Mouse (Mus musculus) hindbrain, embryonic 11.5 days (tissue): ENCODE data around the gene Arntl2. TPM values are rescaled to one million over a fixed set of nuclear protein-coding genes. Genes with fewer than 3 reads are reported as not detected.

ENCODE experiments used
- ATAC-seq: fragments of 200-750 bp; cut with Nextera tagmentation; 2 replicates; pipeline ENCODE4 v1.8.0; 2017; ENCODE audit warnings: mild to moderate bottlenecking, moderate TSS enrichment, moderate library complexity; ENCODE audit not compliant: low FRiP score
- DNase-seq: peaks from one replicate; pipeline ENCODE4 v3.0.0-alpha.2; 2015; ENCODE audit warnings: low spot score
- H3K27ac ChIP-seq: fragments of 300-500 bp; sonication (generic); 2 replicates; pipeline ENCODE4 v1.5.1; 2014; ENCODE audit warnings: mild to moderate bottlenecking, low read depth, low read length
- H3K27me3 ChIP-seq: fragments of 300-500 bp; sonication (generic); 2 replicates; pipeline ENCODE4 v1.6.1; 2014; ENCODE audit warnings: mild to moderate bottlenecking, low read length, moderate library complexity, mixed read lengths; ENCODE audit not compliant: control insufficient read depth, insufficient read depth
- H3K36me3 ChIP-seq: fragments of 300-500 bp; sonication (generic); 2 replicates; pipeline ENCODE4 v1.6.1; 2014; ENCODE audit warnings: mild to moderate bottlenecking, low read length, moderate library complexity, mixed read lengths; ENCODE audit not compliant: control insufficient read depth, insufficient read depth
- H3K4me1 ChIP-seq: fragments of 300-500 bp; sonication (generic); replicated peaks from 2 replicates; pipeline ENCODE4 v1.6.1; 2014; ENCODE audit warnings: low read length, mixed read lengths; ENCODE audit not compliant: control insufficient read depth, insufficient read depth
- H3K4me2 ChIP-seq: fragments of 300-500 bp; sonication (generic); replicated peaks from 2 replicates; pipeline ENCODE4 v1.6.1; 2014; ENCODE audit warnings: mild to moderate bottlenecking, low read depth, low read length
- H3K4me3 ChIP-seq: fragments of 300-500 bp; sonication (generic); 2 replicates; pipeline ENCODE4 v1.5.1; 2014; ENCODE audit warnings: low read depth, low read length
- H3K9ac ChIP-seq: fragments of 300-500 bp; sonication (generic); 2 replicates; pipeline ENCODE4 v1.6.1; 2014; ENCODE audit warnings: low read depth, low read length
- H3K9me3 ChIP-seq: fragments of 300-500 bp; sonication (generic); 2 replicates; pipeline ENCODE4 v1.6.1; 2016; ENCODE audit warnings: low read length; ENCODE audit not compliant: control insufficient read depth
- WGBS: fragments of 180-500 bp; shearing (Covaris S2); extraction: QIAGEN DNeasy Blood & Tissue Kit; methylation state at CpG from one replicate; pipeline ENCODE4 v1.1.7; 2014; 5-methylcytosine and 5-hydroxymethylcytosine counted together
- polyA plus RNA-seq: library from polyadenylated mRNA; unstranded; fragments of >200 nt; fragmentation: Nextera tagmentation; extraction: Ambion mirVana; gene quantifications from 2 replicates; pipeline ENCODE4 v1.2.1, GENCODE M21; 2014

Arntl2 gene
- polyA plus RNA-seq, 1 experiment from 2014 or later: 2.8 TPM

GRCm38 (mm10) chr6:146813007-146813406 is 17.2 kb downstream of the Arntl2 start:
- ATAC-seq (no peak), DNase-seq (no peak)
- Histone ChIP-seq H3K4me1 (no peaks in the 10 kb centered on the region), H3K4me3 (no peak overlapping the region), H3K9me3 (no peaks in the 10 kb centered on the region), H3K36me3 (no peaks in the 10 kb centered on the region), H3K9ac (no peak overlapping the region), H3K27me3 (no peaks in the 10 kb centered on the region), H3K27ac (no peak overlapping the region), H3K4me2 (no peak overlapping the region)
- 88% methylated on average over 5 of the region's 5 CpGs for WGBS

DNA sequence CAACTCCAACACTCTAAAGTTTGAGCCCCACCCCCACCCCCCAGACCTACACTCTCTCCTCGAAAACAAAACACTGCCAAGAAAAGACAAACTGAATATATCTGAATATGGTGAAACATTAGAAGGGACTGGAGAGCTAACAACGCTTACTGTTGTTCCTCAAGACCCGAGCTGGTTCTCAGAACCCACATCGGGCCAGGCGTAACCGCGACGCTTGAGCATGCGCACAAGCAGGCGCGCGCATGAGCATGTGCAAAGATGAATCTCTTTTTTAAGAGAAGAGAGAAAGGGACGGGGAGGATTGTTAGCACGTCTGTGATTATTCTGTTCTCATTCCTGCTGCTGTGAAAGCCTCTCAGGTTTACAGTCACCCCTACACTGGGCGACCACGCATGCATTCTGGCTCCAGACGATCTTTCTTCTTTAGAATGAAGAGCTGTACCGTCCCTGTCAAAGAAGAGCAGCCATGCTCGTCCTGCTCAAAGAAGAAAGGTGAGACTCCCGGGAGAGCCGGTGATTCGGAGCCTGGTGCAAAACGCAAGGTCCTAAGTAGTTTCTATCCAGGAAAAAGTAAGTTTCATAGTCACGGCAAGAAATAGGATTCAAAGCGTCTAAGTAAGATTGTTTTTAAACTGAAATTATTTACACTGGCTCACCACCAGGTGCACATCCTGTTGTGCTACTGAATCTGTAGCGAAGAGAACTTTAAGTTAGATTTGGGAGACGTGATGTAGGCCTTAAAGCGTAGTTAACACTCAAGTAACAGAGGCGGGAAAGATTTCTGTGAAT is 24.5 kb downstream of the Arntl2 start:
- WGBS: 85% methylated on average over 29 of the region's 29 CpGs
- Histone ChIP-seq H3K4me2 (no peak overlapping the region), H3K27ac (no peak overlapping the region), H3K27me3 (no peaks in the 10 kb centered on the region), H3K4me3 (no peak overlapping the region), H3K36me3 (no peaks in the 10 kb centered on the region), H3K4me1 (no peaks in the 10 kb centered on the region), H3K9ac (no peak overlapping the region), H3K9me3 (no peaks in the 10 kb centered on the region)
- ATAC-seq (no peak), DNase-seq (no peak)

DNA sequence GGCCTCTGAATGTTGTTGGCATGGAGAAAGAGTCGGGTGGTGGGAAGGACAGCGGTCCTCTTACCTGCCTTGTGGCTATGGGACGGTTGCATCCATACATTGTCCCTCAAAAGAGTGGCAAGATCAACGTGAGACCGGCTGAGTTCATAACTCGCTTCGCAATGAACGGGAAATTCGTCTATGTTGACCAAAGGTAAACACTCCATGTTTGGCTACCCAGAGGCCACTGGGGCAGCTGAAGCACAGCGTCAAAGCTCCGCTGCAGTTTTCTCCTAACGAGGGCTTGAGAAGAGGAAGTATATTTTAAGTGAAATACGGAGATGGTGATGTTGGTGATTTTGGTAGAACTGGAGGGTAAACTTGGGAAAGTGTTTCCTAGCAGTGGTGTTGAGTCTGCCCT is 26.1 kb downstream of the Arntl2 start:
- 92% methylated on average over 13 of the region's 13 CpGs for WGBS
- no peaks in the 10 kb centered on the region for H3K4me1 ChIP-seq
- no peak for ATAC-seq
- no peak overlapping the region for H3K4me3 ChIP-seq
- no peaks in the 10 kb centered on the region for H3K36me3 ChIP-seq
- H3K27me3 ChIP-seq: no peaks in the 10 kb centered on the region
- no peak overlapping the region for H3K9ac ChIP-seq
- H3K4me2 ChIP-seq: no peak overlapping the region
- no peak for DNase-seq
- H3K9me3 ChIP-seq: no peaks in the 10 kb centered on the region
- H3K27ac ChIP-seq: no peak overlapping the region

GRCm38 (mm10) chr6:146824727-146825486 is 29.1 kb downstream of the Arntl2 start:
- Histone ChIP-seq H3K9me3 (no peaks in the 10 kb centered on the region), H3K27ac (no peak overlapping the region), H3K4me1 (no peaks in the 10 kb centered on the region), H3K4me3 (no peak overlapping the region), H3K36me3 (no peaks in the 10 kb centered on the region), H3K27me3 (no peaks in the 10 kb centered on the region), H3K4me2 (no peak overlapping the region), H3K9ac (no peak overlapping the region)
- peak; percentile 40; the same call in 1 of the 2 replicates for ATAC-seq
- DNase-seq: peak; percentile 78
- 43% methylated on average over 16 of the region's 16 CpGs for WGBS

DNA sequence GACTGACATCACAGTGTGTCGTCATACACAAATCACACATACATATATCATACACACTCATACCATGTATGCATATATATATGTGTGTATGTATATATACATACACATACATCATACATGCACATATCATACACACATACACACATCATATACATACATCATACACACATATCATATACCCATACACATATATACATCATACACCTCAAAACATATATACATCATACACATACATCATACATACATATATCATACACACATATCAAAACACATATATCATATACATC is 29.6 kb downstream of the Arntl2 start:
- Histone ChIP-seq H3K4me3 (no peak overlapping the region), H3K4me2 (no peak overlapping the region), H3K27ac (no peak overlapping the region), H3K36me3 (no peaks in the 10 kb centered on the region), H3K9ac (no peak overlapping the region), H3K27me3 (no peaks in the 10 kb centered on the region), H3K9me3 (no peaks in the 10 kb centered on the region), H3K4me1 (no peaks in the 10 kb centered on the region)
- WGBS: 79% methylated on average over 1 of the region's 1 CpGs
- DNase-seq (no peak), ATAC-seq (peak; percentile 33; the same call in 1 of the 2 replicates)

GRCm38 (mm10) chr6:146831320-146831719 is 35.5 kb downstream of the Arntl2 start:
- ATAC-seq (no peak), DNase-seq (no peak)
- Histone ChIP-seq H3K27ac (no peak overlapping the region), H3K4me3 (no peak overlapping the region), H3K27me3 (no peaks in the 10 kb centered on the region), H3K36me3 (no peaks in the 10 kb centered on the region), H3K4me1 (no peaks in the 10 kb centered on the region), H3K4me2 (no peak overlapping the region), H3K9me3 (no peaks in the 10 kb centered on the region), H3K9ac (no peak overlapping the region)
- 81% methylated on average over 12 of the region's 12 CpGs for WGBS

GRCm38 (mm10) chr6:146833485-146834314 is 37.8 kb downstream of the Arntl2 start:
- WGBS: 72% methylated on average over 6 of the region's 6 CpGs
- ATAC-seq (peak; percentile 57), DNase-seq (peak; percentile 71)
- no peak overlapping the region for H3K27ac ChIP-seq
- H3K4me3 ChIP-seq: no peak overlapping the region
- no peaks in the 10 kb centered on the region for H3K4me1 ChIP-seq
- H3K4me2 ChIP-seq: no peak overlapping the region
- H3K27me3 ChIP-seq: no peaks in the 10 kb centered on the region
- no peaks in the 10 kb centered on the region for H3K9me3 ChIP-seq
- H3K36me3 ChIP-seq: no peaks in the 10 kb centered on the region
- H3K9ac ChIP-seq: no peak overlapping the region

DNA sequence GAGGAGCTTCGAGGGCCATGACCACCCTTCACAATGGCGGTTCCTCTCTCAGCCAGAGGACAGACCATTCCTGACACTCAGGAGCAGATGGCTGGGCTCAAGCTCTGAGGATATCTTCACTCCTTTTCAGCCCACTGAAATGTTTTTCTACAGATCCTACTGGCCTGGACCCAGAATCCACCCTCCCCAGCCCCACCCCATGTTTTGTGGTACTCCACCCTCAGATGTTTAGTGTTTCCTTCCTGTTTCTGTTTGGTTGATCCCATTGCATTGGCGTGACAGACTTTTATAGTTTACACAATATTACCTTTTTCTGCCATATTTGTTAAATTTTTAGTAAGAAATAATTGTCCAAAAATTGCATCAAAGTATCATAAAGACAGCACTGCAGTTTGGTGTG is 38.5 kb downstream of the Arntl2 start:
- no peak for ATAC-seq
- Histone ChIP-seq H3K27me3 (no peaks in the 10 kb centered on the region), H3K9ac (no peak overlapping the region), H3K4me1 (no peaks in the 10 kb centered on the region), H3K4me2 (no peak overlapping the region), H3K36me3 (no peaks in the 10 kb centered on the region), H3K27ac (no peak overlapping the region), H3K9me3 (no peaks in the 10 kb centered on the region), H3K4me3 (no peak overlapping the region)
- no peak for DNase-seq
- WGBS: 88% methylated on average over 3 of the region's 3 CpGs
